Mouse (Mus musculus) brain, embryonic 14.5 days (tissue): ENCODE measurements around the gene Tmem126b. TPM values are rescaled to one million over a fixed set of nuclear protein-coding genes. Genes with fewer than 3 reads are reported as not detected.
A peak's percentile ranks its signal among the peaks of the same experiment; 100 is the strongest.

Source experiments
- DNase-seq: peaks from one replicate; pipeline ENCODE4 v3.0.0-alpha.2; 2011; ENCODE audit warnings: low read depth
- CTCF ChIP-seq: fragments of 200-500 bp; IDR thresholded peaks from 2 replicates; pipeline ENCODE4 v1.5.1; 2012; ENCODE audit warnings: inconsistent platforms, mild to moderate bottlenecking, moderate library complexity, borderline replicate concordance; ENCODE audit not compliant: insufficient read depth, insufficient read length; ENCODE audit errors: extremely low read depth
- POLR2A ChIP-seq: fragments of 200-500 bp; IDR thresholded peaks from 2 replicates; pipeline ENCODE4 v1.6.1; 2012; ENCODE audit warnings: mild to moderate bottlenecking, inconsistent platforms, borderline replicate concordance; ENCODE audit not compliant: poor library complexity, insufficient read depth, insufficient read length, severe bottlenecking; ENCODE audit errors: extremely low read depth
- polyA plus RNA-seq: library from polyadenylated mRNA; depleted of rRNA; stranded (reverse); fragments of >200 nt; gene quantifications from 2 replicates; pipeline ENCODE4 v1.2.3, GENCODE M21; 2012; rRNA removed

Tmem126b gene
- polyA plus RNA-seq, 1 experiment: 21.0 TPM

GRCm38 (mm10) chr7:90444206-90444605 is 31.6 kb downstream of the Tmem126b start:
- TF ChIP-seq CTCF: no peak
- TF ChIP-seq POLR2A: no peak
- DNase-seq: peak; percentile 42

GRCm38 (mm10) chr7:90443101-90444091 is 32.4 kb downstream of the Tmem126b start:
- peak; percentile 81 for DNase-seq
- TF ChIP-seq POLR2A: 0 out of 2 replicates have a peak, but pooled peaks have one; percentile 19
- peak; percentile 14; the same call in 1 of the 2 replicates for TF ChIP-seq CTCF

GRCm38 (mm10) chr7:90442518-90443080 is 33.2 kb downstream of the Tmem126b start, which contains the start of gene Crebzf:
Crebzf (plus strand) TSS chr7:90442729.
- TF ChIP-seq CTCF: no peak
- TF ChIP-seq POLR2A: peak; percentile 97

GRCm38 (mm10) chr7:90442070-90442469 is 33.7 kb downstream of the Tmem126b start:
- TF ChIP-seq POLR2A (no peak), CTCF (no peak)

More at GRCm38 (mm10) chr7:90442518-90443080, 33.2 kb downstream of the Tmem126b start, which contains the start of gene Crebzf:
- peak; percentile 99 for DNase-seq

GRCm38 (mm10) chr7:90440044-90440443 is 35.8 kb downstream of the Tmem126b start:
- TF ChIP-seq CTCF (no peak), POLR2A (no peak)
- no peak for DNase-seq

More at GRCm38 (mm10) chr7:90442070-90442469, 33.7 kb downstream of the Tmem126b start:
- no peak for DNase-seq

- TF ChIP-seq POLR2A (no peak), CTCF (no peak)
- DNase-seq: no peak
Observed at GRCm38 (mm10) chr7:90432221-90432620, 43.6 kb downstream of the Tmem126b start.

GRCm38 (mm10) chr7:90427006-90427405 is 48.8 kb downstream of the Tmem126b start:
- TF ChIP-seq POLR2A (no peak), CTCF (no peak)
- no peak for DNase-seq

GRCm38 (mm10) chr7:90426020-90427001 is 49.5 kb downstream of the Tmem126b start, which contains the start of gene Ccdc89:
Ccdc89 (plus strand) TSS chr7:90426577.
- TF ChIP-seq CTCF: no peak
- TF ChIP-seq POLR2A: no peak
- DNase-seq: peak; percentile 98

Other genes starting within 250 kb of the Tmem126b start
- gene Ccdc83, start 210.2 kb downstream of the Tmem126b start, polyA plus RNA-seq: not detected in 2 replicates
- gene Sytl2, start 173.7 kb downstream of the Tmem126b start, polyA plus RNA-seq: 4.0 and 5.9 TPM in 2 replicates
- gene Ccdc89, start 49.4 kb downstream of the Tmem126b start, polyA plus RNA-seq: 1.1 and 1.5 TPM in 2 replicates
- 123 and 174 TPM in 2 replicates for gene Crebzf, start 33.3 kb downstream of the Tmem126b start, polyA plus RNA-seq
- gene Tmem126a, start 18.8 kb downstream of the Tmem126b start, polyA plus RNA-seq: 48.6 and 62.6 TPM in 2 replicates
- gene Dlg2, start 671 bp upstream of the Tmem126b start, polyA plus RNA-seq: 28.0 and 38.6 TPM in 2 replicates